Comparison of ENCODE assay signal across 22 mouse cellular contexts in genomic region chr6:135756075-135756474, GRCm38 (mm10).
DNase-seq lines count a peak whose midpoint lies in the region; ATAC-seq lines count a peak whose summit lies in the region.
"Had no signal": no experiment of that assay in that cellular context is flagged by ENCODE, and none has a peak within 500 bp of the region (broad histone marks: within the 10 kb centered on the region; RNA-seq: fewer than 3 reads in every experiment).

No protein-coding gene starts in this region.

- no peaks in the 10 kb centered on the region for H3K36me3 ChIP-seq in hindbrain, embryonic 10.5 days
- H3K36me3 ChIP-seq: embryonic facial prominence, embryonic 13.5 days; embryonic facial prominence, embryonic 15.5 days; forebrain, embryonic 10.5 days; forebrain, embryonic 12.5 days had no signal

- H3K4me1 ChIP-seq in hindbrain, embryonic 10.5 days (replicated peaks): peaks cover 13% of the 10 kb centered on the region
- H3K4me1 ChIP-seq: embryonic facial prominence, embryonic 13.5 days; embryonic facial prominence, embryonic 15.5 days; forebrain, embryonic 12.5 days had no signal

- intact Hi-C loops in heart, postnatal 10 days (cut with DNase I): no loop called here

- 80% methylated on average over 1 of the region's 1 CpGs for WGBS in hindbrain, embryonic 10.5 days

- DNase-seq in heart, adult 11 months: peak; percentile 71
- DNase-seq in heart, postnatal 10 days: no peak
- DNase-seq in hindbrain, embryonic 10.5 days (ENCODE audit: low spot score): no peak
- no peak for DNase-seq in adrenal gland, adult 18-20 months (ENCODE audit: low spot score in 2 of 2)
- DNase-seq: adrenal gland, adult 8-10 months; adrenal gland, postnatal 14 days; adrenal gland, postnatal 36 days; cerebellum, adult 11-12 months; cerebellum, adult 2 months; cerebellum, adult 9-10 months; cerebellum, postnatal 10 days; cerebellum, postnatal 25 days; embryo, embryonic 11 days had no signal

- H3K4me3 ChIP-seq in hindbrain, embryonic 10.5 days: no peak overlapping the region
- H3K4me3 ChIP-seq: embryonic facial prominence, embryonic 13.5 days; embryonic facial prominence, embryonic 15.5 days; erythroblast, embryonic 14.5 days; forebrain, embryonic 10.5 days; forebrain, embryonic 12.5 days had no signal

- H3K9me3 ChIP-seq in hindbrain, embryonic 10.5 days: no peaks in the 10 kb centered on the region
- H3K9me3 ChIP-seq: embryonic facial prominence, embryonic 13.5 days; embryonic facial prominence, embryonic 15.5 days; forebrain, embryonic 10.5 days; forebrain, embryonic 12.5 days had no signal

- no peaks in the 10 kb centered on the region for H3K27me3 ChIP-seq in hindbrain, embryonic 10.5 days (ENCODE audit: insufficient read depth, poor library complexity, severe bottlenecking)
- H3K27me3 ChIP-seq: embryonic facial prominence, embryonic 13.5 days; embryonic facial prominence, embryonic 15.5 days; forebrain, embryonic 12.5 days had no signal

- H3K27ac ChIP-seq in hindbrain, embryonic 10.5 days: no peak overlapping the region
- H3K27ac ChIP-seq: embryonic facial prominence, embryonic 13.5 days; embryonic facial prominence, embryonic 15.5 days; forebrain, embryonic 10.5 days; forebrain, embryonic 12.5 days had no signal

- ATAC-seq in common myeloid progenitor, adult 5-6 weeks (replicated peaks; ENCODE audit: low read depth, poor library complexity, severe bottlenecking): peak; percentile 56; the same call in 1 of the 2 replicates
- ATAC-seq in megakaryocyte, adult 5-6 weeks (ENCODE audit: poor library complexity, severe bottlenecking): peak; percentile 63; the same call in 1 of the 2 replicates
- ATAC-seq: forebrain, embryonic 14.5 days; forebrain, embryonic 16.5 days had no signal
